Mouse (Mus musculus): ENCODE results near the gene Cherp.

Gene Cherp

DNA sequence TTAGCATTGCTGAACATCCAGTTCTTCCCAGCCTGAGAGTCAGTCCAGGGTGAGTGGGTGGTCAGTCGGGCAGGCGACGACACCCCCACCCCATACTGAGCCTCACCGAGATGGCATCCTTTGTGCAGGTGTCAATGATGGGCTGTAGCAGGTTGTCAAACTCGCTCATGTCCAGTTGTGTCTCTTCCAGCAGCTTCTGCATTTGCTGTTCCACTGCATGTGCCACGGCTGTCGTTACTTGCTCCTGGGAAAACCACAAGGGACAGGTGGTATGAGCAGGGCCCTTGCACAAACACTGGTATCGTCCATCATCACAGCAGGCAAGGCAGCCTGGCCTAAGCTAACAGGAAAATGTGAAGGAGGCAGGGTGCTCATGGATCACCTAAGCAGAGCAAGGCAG, 5.0 kb downstream of the Cherp start:
- DNase-seq: no peak

DNA sequence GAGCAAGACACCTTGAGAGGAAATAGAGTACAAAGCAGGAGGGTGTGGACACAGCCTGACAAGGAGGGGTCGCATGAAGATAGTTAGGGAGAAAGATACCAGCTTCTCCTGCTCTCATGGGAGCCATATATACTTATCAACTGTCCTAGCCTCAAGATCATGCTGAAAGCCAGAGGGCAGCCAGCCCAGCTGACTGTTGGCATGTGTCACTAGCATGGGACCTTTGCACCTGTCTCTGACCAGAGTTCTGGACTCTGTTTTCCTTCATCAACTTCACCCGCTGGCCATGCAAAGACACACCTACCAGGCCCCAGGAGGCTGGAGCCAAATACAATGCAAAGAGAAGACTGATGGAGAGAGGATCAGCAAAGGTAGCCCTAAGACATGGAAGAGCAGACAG, 5.8 kb downstream of the Cherp start:
- no peak for DNase-seq

DNA sequence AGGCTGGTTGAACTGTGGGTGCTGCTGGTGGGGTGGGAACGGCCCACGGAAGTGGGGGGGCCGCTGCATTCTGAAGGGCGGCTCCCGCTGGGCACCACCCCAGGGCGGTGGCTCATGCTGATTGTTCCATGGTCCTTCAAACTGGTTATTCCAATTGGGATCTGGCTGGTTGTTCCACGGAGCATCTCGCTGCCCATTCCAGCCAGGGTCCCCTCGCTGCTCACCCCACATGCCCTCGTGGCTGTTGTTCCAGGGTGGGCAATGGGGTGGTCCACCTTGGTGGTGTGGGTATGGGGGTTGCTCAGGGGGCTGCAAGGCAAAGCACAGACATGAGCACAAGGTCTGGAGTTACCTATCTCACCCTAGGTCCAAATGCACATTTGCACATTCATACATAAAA, 10.8 kb downstream of the Cherp start:
- DNase-seq: no peak

DNA sequence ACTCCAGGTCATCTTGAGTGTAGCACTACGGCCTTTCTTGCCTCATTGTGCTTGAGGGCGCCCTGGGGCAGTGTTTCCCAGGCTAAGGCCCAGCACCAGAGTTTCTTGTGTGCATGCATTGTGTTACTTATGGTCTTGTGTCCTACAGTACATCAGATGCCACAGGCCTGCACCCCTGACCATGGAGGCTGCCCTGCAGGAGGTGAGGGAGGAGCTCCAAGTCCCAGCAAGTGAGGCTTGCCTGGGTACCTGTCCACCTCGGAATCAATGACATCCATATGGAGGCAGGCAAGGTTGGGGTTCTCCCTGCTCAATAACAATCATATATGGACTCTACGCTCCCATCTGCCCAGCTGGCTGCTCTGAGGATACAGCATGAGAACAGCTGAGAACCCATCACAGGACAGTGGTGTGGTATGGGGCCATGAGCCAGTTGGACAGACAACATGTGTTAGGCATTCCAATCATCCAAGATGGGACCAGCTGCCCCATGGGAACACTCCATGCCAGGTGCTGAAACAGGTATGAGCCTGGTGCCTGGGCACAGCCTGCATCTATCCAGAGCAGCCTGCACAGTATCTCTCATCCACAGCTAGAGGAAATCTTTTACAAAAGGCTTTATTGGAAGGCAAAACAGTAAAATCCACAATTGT, 15.0 kb downstream of the Cherp start:
- DNase-seq: no peak

DNA sequence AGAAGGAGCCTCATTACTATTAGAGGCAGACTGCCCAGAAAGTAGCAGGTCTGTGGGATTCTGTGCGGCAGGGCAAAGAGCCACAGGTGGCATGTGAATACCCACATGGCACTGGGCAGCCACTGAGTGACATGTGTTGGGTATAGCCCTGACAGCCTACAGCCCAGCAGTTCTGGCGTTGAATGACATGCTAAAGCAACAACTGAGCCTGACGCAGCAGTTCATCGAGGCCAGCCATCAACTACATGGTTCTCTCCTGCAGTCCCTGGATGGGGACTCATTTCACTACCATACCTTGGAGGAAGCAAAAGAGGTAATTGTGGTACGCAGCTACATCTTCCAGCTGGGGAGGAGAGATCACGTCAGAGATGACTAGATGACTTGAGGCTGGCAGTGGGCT, 16.6 kb downstream of the Cherp start:
- no peak for DNase-seq

DNA sequence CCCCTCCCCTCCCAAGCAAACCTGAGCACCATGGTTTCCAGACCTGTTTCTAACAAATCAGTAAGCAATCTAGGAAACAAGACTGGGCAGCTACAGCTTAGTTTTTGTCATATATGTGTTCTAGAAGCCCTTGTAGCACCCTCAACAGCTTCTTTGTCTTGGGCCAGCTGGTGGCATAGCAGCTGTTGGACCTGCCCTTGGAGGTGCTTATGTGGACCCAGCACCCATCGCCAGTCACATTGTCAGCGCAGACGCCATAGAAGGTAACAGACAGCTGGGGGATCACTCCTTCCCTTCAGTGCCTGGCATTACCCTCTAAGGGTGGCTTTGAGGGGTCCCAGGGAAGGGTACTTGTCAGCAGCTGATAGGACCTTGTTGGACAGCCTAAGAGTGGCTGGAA, 17.2 kb downstream of the Cherp start:
- no peak for DNase-seq

DNA sequence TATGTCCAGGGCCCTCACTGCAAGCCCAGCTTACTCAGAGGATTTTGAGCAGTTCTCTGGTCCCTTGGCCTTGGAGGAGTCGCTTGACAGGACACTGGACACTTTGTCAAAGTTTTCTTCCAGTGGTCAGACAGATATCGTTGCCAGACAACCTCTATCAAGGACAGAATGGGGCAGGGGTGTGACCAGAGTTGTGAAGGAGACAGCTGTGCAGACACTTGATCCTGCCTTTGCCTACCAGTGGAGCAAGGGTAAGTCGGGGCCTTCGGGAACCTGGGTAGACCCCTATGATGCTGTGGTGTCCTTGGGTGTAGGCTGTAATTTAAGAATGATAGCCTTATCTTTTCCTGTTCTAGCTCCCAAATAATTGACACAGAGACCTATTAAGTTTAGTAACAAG, 19.7 kb downstream of the Cherp start:
- no peak for DNase-seq

DNA sequence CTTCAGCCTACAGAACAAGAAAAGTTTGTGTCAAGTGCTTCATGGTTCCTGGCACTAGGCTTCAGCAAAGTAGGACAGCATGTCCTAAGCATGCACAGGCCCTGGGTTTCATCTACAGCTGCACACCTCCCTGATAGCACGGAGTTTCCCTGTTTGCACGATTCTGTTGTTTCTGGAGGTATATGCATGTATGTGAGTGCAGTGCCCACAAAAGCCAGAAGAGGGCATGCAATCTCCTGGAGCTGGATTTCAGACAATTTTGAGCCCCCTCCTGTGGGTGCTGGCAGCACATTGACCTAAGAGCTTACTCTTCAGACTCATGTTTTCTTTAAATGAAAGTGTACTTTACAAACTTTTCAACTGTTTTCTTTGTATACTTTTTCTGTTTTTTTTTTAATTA, 21.1 kb downstream of the Cherp start:
- no peak for DNase-seq

DNA sequence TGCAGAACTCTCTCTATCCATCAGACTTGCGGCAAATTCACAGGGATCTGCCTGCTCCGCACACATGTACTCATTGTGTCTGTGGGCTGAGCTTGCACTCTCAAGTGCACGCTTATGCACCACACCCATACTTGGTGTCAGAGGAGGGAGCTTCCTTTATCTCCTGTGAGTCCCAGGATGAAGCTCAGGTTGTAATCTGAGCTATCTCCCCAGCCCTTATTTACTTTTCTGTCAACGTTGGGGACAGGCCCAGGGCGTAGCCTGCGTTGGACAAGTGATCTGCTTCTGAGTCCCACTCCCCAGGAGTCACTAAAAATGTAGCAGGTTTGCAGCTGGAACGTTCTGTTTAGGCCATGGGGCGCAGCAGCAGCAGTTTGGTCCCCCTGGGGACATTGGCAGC, 23.5 kb downstream of the Cherp start:
- DNase-seq: no peak

DNA sequence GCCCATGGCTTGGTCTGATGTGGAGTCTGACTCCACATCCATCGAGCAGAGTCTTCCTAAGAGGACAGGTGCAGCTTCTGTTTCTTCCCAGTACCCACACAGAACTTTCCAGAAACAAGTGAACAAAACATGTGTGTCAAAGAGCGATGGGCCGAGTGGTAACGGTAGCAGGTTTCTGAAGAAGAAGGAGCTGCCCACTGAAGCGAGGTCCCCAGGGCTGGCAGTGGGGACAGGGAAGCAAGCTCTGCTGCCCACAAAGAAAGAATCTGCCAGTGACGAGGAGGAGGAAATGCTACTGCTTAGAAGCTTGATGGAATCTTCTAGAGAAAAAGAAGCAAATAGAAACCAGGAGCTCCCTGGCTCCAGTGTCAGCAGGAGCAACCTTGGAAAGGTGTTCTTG, 30.0 kb downstream of the Cherp start:
- no peak for DNase-seq

DNA sequence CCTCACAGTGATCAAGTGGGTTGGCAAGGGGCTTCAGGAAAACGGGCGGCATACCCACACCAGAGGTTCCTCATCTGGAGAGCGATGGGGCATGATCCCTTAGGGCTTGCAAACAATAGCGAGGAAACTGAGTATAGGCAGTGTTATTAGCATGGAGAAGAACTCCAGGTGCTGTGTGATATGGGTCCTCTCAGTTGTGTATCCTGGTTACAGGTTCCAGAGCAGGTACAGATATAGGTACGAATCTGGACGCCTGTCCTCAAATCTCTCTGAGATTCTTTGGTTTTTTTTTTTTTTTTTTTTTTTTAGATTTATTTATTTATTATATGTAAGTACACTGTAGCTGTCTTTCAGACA, 31.1 kb downstream of the Cherp start:
- DNase-seq: no peak

DNA sequence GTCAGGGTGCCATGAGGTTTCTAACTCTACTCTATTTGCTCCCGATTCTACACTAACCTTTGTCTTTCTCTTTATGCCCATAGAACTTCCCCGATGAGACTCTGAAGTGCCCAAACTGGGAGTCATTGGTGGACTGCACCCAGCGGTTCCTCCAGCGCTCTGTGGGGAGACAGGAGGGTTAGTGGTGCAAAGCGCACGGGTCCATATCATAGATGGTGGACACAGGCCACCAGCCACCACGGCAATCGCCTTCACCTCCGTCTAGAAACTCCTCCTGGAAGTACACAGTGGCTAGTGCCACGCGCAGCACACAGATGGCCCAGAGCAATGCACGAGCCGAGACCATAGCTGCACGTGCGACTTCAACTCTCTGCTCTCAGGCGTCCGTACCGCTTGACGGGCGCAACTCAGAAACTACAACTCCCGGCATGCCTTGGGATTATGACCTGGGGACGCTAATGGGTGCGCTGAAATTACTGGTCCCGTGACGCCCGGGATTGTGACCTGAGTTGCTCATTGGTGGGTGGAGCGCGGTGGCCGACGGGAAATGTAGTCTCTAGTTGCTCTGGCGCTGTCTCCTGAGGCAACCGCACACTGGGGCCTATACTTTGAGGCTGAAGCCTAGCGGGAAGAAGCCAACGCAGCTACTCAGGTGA, 31.6 kb downstream of the Cherp start, which contains the start of the genes Calr3 and 1700030K09Rik:
Calr3 (minus strand) TSS at position 533 of the 656 bp plus-strand sequence.
1700030K09Rik (plus strand) TSS at position 543 of the 656 bp plus-strand sequence.
- peak; percentile 100 for DNase-seq

DNA sequence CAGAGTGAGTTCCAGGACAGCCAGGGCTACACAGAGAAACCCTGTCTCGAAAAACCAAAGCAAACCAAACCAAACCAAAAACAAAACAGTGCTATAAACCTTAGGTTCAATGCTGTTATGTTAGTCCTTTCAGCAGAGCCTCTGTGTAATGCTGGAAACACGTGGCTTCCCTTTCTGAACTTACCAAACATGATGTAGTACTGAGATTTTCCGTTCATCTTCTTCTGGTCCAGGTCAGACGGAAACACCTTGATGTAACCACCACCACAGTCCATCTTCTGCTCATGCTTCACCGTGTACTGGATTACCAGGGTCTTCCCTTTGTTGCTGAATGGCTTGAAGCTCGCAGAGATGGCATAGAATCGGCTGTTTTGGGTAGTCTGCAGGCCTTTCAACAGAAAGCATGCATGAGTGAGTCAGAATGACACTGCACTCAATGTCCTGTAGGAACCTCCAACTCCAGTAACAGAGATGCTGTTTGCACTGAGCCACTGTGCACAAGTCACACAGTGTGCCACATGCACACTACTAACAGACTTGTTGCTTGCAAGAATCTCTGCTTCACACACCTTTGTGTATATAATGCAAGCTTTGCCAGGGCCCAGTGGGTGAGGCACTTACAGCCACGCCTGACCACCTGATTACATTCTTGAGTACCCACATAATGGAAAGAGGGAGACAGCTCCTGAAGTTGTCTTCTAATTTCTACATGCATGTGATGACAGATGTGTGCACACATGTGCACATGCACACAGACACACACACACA, 36.6 kb downstream of the Cherp start:
- DNase-seq: peak; percentile 50

DNA sequence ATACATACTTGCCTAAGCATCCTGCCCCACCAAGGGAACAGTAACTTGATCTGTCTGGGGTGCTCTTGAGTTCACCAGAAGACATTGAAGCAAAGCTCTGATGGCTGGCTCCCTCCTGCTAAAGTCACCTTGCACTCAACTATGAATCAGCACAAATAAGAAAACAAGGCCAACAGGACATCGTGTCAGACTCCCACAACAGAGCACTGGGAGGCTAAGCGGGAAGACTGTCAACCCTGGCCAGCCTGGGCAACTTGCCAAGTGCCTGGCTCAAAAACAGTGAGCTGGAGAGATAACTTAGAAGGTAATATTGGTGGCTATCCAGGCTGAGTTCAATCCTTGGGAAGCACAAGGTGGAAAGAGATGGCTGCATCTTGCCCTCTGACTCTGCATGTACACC, 40.1 kb downstream of the Cherp start:
- DNase-seq: peak; percentile 36

DNA sequence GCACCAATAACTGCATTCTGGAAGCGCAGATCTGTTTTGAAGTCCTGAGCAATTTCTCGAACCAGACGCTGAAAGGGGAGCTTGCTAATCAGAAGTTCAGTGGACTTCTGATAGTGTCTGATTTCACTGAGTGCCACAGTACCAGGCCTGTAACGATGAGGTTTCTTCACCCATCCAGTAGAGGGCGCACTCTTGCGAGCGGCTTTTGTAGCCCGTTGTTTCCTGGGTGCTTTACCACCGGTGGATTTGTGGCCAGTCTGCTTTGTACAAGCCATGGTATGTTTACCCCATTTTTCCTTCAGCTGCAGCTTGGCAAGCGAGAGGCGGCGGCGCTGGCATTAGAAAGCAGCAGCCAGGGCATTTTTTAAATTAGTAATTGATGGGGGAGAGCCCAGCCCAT, 45.4 kb downstream of the Cherp start:
- DNase-seq: peak; percentile 39

DNA sequence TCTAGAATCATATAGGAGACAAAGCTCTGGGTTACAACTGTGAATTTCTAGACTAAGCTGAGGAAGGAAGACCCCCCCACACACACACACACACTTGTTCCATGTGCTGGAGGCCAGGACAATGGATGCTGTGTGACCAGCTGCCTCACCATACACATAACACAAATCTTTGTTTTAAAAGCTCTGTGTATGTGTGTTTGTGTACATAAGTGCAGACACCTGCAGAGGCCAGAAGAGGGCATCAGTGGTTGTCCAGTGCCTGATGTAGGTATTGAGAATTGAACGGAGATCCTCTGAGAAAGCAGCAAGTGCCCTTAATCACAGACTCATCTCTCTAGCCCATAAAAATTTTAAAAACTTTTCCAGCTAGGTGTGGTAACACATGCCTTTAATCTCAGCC, 52.1 kb downstream of the Cherp start:
- no peak for DNase-seq

DNA sequence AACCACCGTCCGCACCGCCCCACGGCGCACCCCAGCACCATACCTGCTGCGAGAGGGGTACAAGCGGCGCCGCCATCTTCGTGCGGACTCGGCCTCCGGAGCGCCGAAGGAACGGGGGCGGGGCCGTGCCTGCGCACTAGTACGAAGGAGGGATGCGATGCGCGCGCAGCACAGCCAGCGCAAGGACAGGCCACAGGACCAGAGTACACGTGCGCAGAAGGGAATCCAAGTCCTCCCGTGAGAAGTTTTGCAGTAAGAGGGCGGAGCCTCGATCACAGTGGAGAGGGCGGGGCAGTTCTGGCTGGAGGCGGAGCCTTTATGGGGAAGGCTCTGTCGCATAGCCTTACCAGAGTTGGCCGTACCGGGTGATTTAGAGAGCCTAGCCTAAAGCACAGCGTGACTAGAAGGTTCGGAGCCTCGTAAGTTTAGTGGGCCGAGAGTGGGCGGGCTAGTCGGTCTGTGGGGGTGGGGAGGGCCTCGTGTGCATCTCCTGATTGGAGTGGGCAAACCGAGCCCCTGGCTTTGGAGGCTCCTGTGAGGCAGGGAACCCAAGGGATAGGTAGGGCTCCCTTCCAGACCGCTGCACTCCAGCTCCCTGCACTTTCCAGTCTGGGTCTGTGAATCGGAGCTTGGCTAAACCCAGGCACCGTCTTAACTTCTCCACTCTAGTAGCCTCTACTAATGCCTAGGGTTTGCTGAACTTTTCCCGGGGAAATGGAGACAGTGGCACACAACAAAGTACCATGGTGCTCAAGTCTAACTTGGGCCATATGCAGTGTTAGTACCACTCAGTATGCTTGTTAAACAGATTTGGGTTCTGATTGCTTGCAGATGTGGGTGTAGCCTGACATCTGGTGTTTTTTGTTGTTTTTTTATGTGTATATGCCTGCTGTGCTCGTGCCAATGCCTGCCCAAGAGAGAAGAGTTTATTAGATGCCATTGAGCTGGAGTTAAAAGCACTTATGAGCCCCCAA, 53.4 kb downstream of the Cherp start, which contains the start of gene Eps15l1:
Eps15l1 (minus strand) TSS at position 99 of the 974 bp plus-strand sequence.
- DNase-seq: peak; percentile 100

DNA sequence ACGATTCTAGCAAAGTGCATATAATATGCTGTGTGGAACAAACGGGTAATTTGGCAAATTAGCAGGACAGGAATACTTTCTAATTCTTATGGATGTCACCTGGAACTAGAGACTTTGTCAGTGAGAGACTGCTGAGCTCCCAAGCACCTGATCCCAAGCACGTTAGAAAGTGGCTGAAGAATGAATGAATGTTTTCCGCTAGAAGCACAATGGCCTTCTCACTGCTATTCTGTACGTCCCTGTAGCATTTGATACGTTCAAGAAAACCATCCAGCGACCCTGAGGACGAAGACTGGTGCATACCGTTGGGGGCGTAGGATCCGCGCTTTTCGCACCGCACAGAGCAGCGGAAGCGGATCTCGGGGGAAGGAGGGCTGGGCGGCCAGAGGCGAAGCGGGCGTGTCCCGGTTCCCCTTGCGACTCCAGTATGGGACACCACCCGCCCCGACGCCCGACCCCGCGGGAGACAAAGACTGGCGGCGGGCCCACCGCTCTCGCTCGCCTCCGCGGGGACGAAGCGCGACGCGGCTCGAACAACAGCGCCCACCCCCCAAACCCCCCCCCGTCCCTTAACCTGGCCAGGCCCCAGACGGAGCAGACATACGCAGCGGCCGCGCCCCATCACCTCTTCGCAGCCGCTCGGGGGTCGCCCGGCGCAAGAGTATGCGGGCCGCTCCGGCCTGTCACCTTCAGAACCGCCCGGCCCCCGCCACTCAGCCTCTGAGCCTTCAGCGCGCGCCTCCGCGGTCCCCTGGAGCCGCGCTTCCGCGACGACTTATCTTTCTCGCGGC, 54.3 kb downstream of the Cherp start:
- peak; percentile 48 for DNase-seq

DNA sequence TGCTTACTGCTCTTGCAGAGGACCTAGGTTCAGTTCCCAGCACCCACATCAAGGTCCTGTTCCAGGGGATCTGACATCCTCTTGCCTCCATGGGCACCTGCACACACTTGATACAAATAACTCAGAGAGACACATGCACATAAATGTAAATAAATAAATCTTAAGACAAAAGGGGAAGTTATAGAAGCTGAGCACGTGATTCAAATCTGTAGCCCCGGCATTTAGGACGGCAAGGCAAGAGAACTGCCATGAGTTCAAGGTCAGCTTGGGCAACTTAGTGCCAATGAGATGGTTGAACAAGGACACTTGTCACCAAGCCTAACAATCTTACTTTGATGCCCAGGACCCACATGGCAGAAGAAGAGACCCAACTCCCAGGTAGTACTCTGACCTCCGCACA, 57.0 kb downstream of the Cherp start:
- DNase-seq: no peak

DNA sequence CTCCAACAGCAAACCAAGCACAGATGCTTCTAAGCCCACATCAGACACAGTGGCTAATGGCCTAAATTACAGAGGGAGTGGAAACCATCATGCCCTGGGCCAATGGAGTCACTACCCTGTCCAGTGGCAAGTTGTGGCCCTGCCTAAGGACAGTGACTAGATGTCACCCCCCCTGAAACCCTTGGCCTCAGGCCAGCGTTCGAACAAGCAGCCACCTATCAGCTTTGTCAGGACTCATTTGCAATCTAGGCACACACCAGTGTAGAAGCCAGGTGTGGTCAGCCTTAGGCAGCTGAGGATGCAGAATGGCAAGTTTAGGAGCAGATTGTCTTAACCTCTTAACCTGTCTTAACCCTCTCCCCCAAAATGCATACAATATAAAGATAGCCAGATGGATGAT, 59.8 kb downstream of the Cherp start:
- no peak for DNase-seq

DNA sequence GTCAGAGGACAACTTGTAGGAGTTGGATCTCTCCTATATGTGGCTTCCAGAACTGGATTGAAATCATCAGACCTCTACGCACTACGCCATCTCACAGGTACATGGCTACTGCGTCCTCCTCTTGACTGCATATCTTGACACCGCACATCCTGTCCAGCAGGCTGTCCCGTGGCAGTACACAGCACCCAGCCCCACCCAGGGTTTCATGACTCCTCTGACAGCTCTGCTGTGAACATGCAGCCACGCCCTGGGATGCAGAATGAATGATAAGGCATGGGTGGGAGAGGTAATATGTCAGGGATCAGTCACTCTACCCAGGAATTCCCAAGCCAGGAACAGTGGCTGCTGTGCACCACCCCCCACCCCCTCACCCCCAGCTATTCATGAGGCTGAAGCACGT, 61.2 kb downstream of the Cherp start:
- DNase-seq: peak; percentile 12
